Mouse (Mus musculus) brain, embryonic 14.5 days (tissue): ENCODE results near the gene Fbxl21.

Experiments
- CTCF ChIP-seq: fragments of 200-500 bp; IDR thresholded peaks from 2 replicates; pipeline ENCODE4 v1.5.1; 2012; ENCODE audit warnings: inconsistent platforms, mild to moderate bottlenecking, moderate library complexity, borderline replicate concordance; ENCODE audit not compliant: insufficient read depth, insufficient read length; ENCODE audit errors: extremely low read depth
- POLR2A ChIP-seq: fragments of 200-500 bp; IDR thresholded peaks from 2 replicates; pipeline ENCODE4 v1.6.1; 2012; ENCODE audit warnings: mild to moderate bottlenecking, inconsistent platforms, borderline replicate concordance; ENCODE audit not compliant: poor library complexity, insufficient read depth, insufficient read length, severe bottlenecking; ENCODE audit errors: extremely low read depth

- TF ChIP-seq POLR2A (no peak), CTCF (no peak)
Measured at GRCm38 (mm10) chr13:56506871-56507496, 15.3 kb upstream of the Fbxl21 start.
